Mouse (Mus musculus) testis, adult 2 months (tissue): ENCODE results near the gene Plcb4. TPM values are rescaled to one million over a fixed set of nuclear protein-coding genes. Genes with fewer than 3 reads are reported as not detected.

Experiments used
- H3K27ac ChIP-seq: fragments of 200-500 bp; 2 replicates; pipeline ENCODE4 v1.5.1; 2012; ENCODE audit warnings: low read depth, low read length; ENCODE audit not compliant: control insufficient read depth, insufficient read depth
- H3K27me3 ChIP-seq: fragments of 200-500 bp; 2 replicates; pipeline ENCODE4 v1.6.1; 2012; ENCODE audit warnings: mild to moderate bottlenecking, low read length, moderate library complexity; ENCODE audit not compliant: control insufficient read depth, insufficient read depth
- H3K36me3 ChIP-seq: fragments of 200-500 bp; 2 replicates; pipeline ENCODE4 v1.6.1; 2012; ENCODE audit warnings: mild to moderate bottlenecking, low read length; ENCODE audit not compliant: control insufficient read depth, insufficient read depth
- H3K4me1 ChIP-seq: fragments of 200-500 bp; 2 replicates; pipeline ENCODE4 v1.6.1; 2012; ENCODE audit warnings: low read length; ENCODE audit not compliant: control insufficient read depth, insufficient read depth
- H3K4me3 ChIP-seq: fragments of 200-500 bp; 2 replicates; pipeline ENCODE4 v1.5.1; 2012; ENCODE audit warnings: low read depth, mild to moderate bottlenecking, low read length, moderate library complexity, mixed read lengths; ENCODE audit not compliant: control insufficient read depth
- CTCF ChIP-seq: fragments of 200-500 bp; IDR thresholded peaks from 2 replicates; pipeline ENCODE4 v1.5.1; 2012; ENCODE audit warnings: low read depth, mild to moderate bottlenecking, inconsistent platforms, low read length, moderate library complexity; ENCODE audit not compliant: control insufficient read depth, insufficient read depth, insufficient replicate concordance
- POLR2A ChIP-seq: fragments of 200-500 bp; IDR thresholded peaks from 2 replicates; pipeline ENCODE4 v1.6.1; 2012; ENCODE audit warnings: low read depth, mild to moderate bottlenecking, inconsistent platforms, low read length, moderate library complexity; ENCODE audit not compliant: control insufficient read depth
- polyA plus RNA-seq: library from polyadenylated mRNA; depleted of rRNA; stranded (reverse); fragments of >200 nt; gene quantifications from 2 replicates; pipeline ENCODE4 v1.2.3, GENCODE M21; 2012

Gene Plcb4
- polyA plus RNA-seq, 1 experiment, result 12.3 TPM

GRCm38 (mm10) chr2:135885607-135886006 is 226.8 kb downstream of the Plcb4 start:
- H3K27me3 ChIP-seq, result no peaks in the 10 kb centered on the region
- no peak overlapping the region for H3K4me3 ChIP-seq
- TF ChIP-seq POLR2A, result no peak
- TF ChIP-seq CTCF, result no peak
- H3K4me1 ChIP-seq, result no peaks in the 10 kb centered on the region; the same call in 1 of the 2 replicates
- H3K27ac ChIP-seq, result no peak overlapping the region
- H3K36me3 ChIP-seq, result no peaks in the 10 kb centered on the region

GRCm38 (mm10) chr2:135886081-135886679 is 227.4 kb downstream of the Plcb4 start:
- Histone ChIP-seq H3K36me3 (no peaks in the 10 kb centered on the region), H3K27me3 (no peaks in the 10 kb centered on the region), H3K4me3 (no peak overlapping the region), H3K4me1 (no peaks in the 10 kb centered on the region; the same call in 1 of the 2 replicates), H3K27ac (no peak overlapping the region)
- TF ChIP-seq POLR2A (no peak), CTCF (no peak)

GRCm38 (mm10) chr2:135887805-135888204 is 229.0 kb downstream of the Plcb4 start:
- H3K27me3 ChIP-seq, result no peaks in the 10 kb centered on the region
- no peak for TF ChIP-seq POLR2A
- TF ChIP-seq CTCF, result no peak
- no peaks in the 10 kb centered on the region for H3K36me3 ChIP-seq
- no peaks in the 10 kb centered on the region; the same call in 1 of the 2 replicates for H3K4me1 ChIP-seq
- peak overlapping the region; percentile 71; the same call in 1 of the 2 replicates for H3K4me3 ChIP-seq
- no peak overlapping the region for H3K27ac ChIP-seq

- H3K27ac ChIP-seq, result no peak overlapping the region
- H3K4me3 ChIP-seq, result peak overlapping the region; percentile 23; the same call in 1 of the 2 replicates
- no peaks in the 10 kb centered on the region for H3K27me3 ChIP-seq
- TF ChIP-seq POLR2A, result no peak
- TF ChIP-seq CTCF, result no peak
- no peaks in the 10 kb centered on the region for H3K36me3 ChIP-seq
- H3K4me1 ChIP-seq, result no peaks in the 10 kb centered on the region; the same call in 1 of the 2 replicates
Observed at GRCm38 (mm10) chr2:135888206-135888605, 229.4 kb downstream of the Plcb4 start.

GRCm38 (mm10) chr2:135888767-135889166 is 230.0 kb downstream of the Plcb4 start:
- Histone ChIP-seq H3K36me3 (no peaks in the 10 kb centered on the region), H3K4me3 (peak overlapping the region; percentile 43), H3K27me3 (no peaks in the 10 kb centered on the region), H3K27ac (no peak overlapping the region; the same call in 1 of the 2 replicates), H3K4me1 (no peaks in the 10 kb centered on the region; the same call in 1 of the 2 replicates)
- TF ChIP-seq CTCF, result no peak
- TF ChIP-seq POLR2A, result no peak

- Histone ChIP-seq H3K4me1 (no peaks in the 10 kb centered on the region; the same call in 1 of the 2 replicates), H3K27ac (no peak overlapping the region), H3K27me3 (no peaks in the 10 kb centered on the region), H3K4me3 (no peak overlapping the region), H3K36me3 (no peaks in the 10 kb centered on the region)
- TF ChIP-seq POLR2A, result no peak
- peak; percentile 42; the same call in 1 of the 2 replicates for TF ChIP-seq CTCF
Observed at GRCm38 (mm10) chr2:135890083-135890482, 231.3 kb downstream of the Plcb4 start.

- Histone ChIP-seq H3K27me3 (no peaks in the 10 kb centered on the region), H3K4me3 (no peak overlapping the region), H3K4me1 (no peaks in the 10 kb centered on the region; the same call in 1 of the 2 replicates), H3K36me3 (no peaks in the 10 kb centered on the region), H3K27ac (no peak overlapping the region)
- TF ChIP-seq CTCF, result no peak
- TF ChIP-seq POLR2A, result no peak
Observed at GRCm38 (mm10) chr2:135891097-135891496, 232.3 kb downstream of the Plcb4 start.

GRCm38 (mm10) chr2:135891686-135892085 is 232.9 kb downstream of the Plcb4 start:
- H3K27me3 ChIP-seq, result no peaks in the 10 kb centered on the region
- no peak overlapping the region for H3K4me3 ChIP-seq
- no peaks in the 10 kb centered on the region for H3K36me3 ChIP-seq
- TF ChIP-seq CTCF (no peak), POLR2A (no peak)
- H3K4me1 ChIP-seq, result no peaks in the 10 kb centered on the region; the same call in 1 of the 2 replicates
- no peak overlapping the region for H3K27ac ChIP-seq
